Mouse (Mus musculus) cerebellum, adult 18-20 months (tissue): ENCODE measurements at regions not wholly inside any gene's neighbourhood (a gene's known extent, or its start where the extent isn't known, plus 50 kb on each side); places are given as distances from the start of the nearest gene placed in this dataset.

Source experiments
- DNase-seq, 2 experiments: peaks; one replicate each; pipeline ENCODE4 v3.0.0; 2021

- DNase-seq = no peak
These were observed 1023.5 kb downstream of the Car8 start for GRCm38 (mm10) chr4:7215048-7216030.

- no peak for DNase-seq
These were observed 1031.9 kb downstream of the Car8 start for GRCm38 (mm10) chr4:7206987-7207386.

GRCm38 (mm10) chr4:7201816-7202215 is 1037.0 kb downstream of the Car8 start:
- DNase-seq = no peak

GRCm38 (mm10) chr4:7199941-7200340 is 1038.9 kb downstream of the Car8 start:
- no peak for DNase-seq

GRCm38 (mm10) chr4:7199052-7199451 is 1039.8 kb downstream of the Car8 start:
- DNase-seq = no peak

- no peak for DNase-seq
These were observed 1042.3 kb downstream of the Car8 start for GRCm38 (mm10) chr4:7196570-7196969.

- no peak for DNase-seq
These were observed 1043.2 kb downstream of the Car8 start for GRCm38 (mm10) chr4:7195619-7196018.

GRCm38 (mm10) chr4:7191912-7192311 is 1046.9 kb downstream of the Car8 start:
- DNase-seq = no peak

GRCm38 (mm10) chr4:7191228-7191627 is 1047.6 kb downstream of the Car8 start:
- DNase-seq = no peak

GRCm38 (mm10) chr4:7175030-7175429 is 1063.8 kb downstream of the Car8 start:
- no peak for DNase-seq

GRCm38 (mm10) chr4:7172528-7173306 is 1066.1 kb downstream of the Car8 start:
- DNase-seq = no peak

- DNase-seq = no peak
These were observed 1067.0 kb downstream of the Car8 start for GRCm38 (mm10) chr4:7171637-7172417.

GRCm38 (mm10) chr4:7161411-7161810 is 1077.4 kb downstream of the Car8 start:
- DNase-seq = no peak

GRCm38 (mm10) chr4:7157883-7158282 is 1081.0 kb downstream of the Car8 start:
- no peak for DNase-seq

GRCm38 (mm10) chr4:7154256-7154655 is 1084.6 kb downstream of the Car8 start:
- DNase-seq = no peak

GRCm38 (mm10) chr4:7153835-7154234 is 1085.0 kb downstream of the Car8 start:
- DNase-seq = no peak

- DNase-seq = no peak
These were observed 1093.1 kb downstream of the Car8 start for GRCm38 (mm10) chr4:7145756-7146155.

GRCm38 (mm10) chr4:7144215-7144614 is 1094.6 kb downstream of the Car8 start:
- DNase-seq = no peak

GRCm38 (mm10) chr4:7143676-7144075 is 1095.2 kb downstream of the Car8 start:
- no peak for DNase-seq

GRCm38 (mm10) chr4:7142781-7143180 is 1096.1 kb downstream of the Car8 start:
- DNase-seq = no peak

- DNase-seq = no peak
These were observed 1126.7 kb downstream of the Car8 start for GRCm38 (mm10) chr4:7112159-7112558.

- DNase-seq = no peak
These were observed 1145.9 kb downstream of the Car8 start for GRCm38 (mm10) chr4:7092957-7093356.
